Mouse (Mus musculus): ENCODE measurements at regions not wholly inside any gene's neighbourhood (a gene's known extent, or its start where the extent isn't known, plus 50 kb on each side); places are given as distances from the start of the nearest gene placed in this dataset.
A peak's percentile ranks its signal among the peaks of the same experiment; 100 is the strongest.

GRCm38 (mm10) chr3:128883636-128884195 lies 316.0 kb upstream of the Pitx2 start:
- dilution Hi-C loops (cut with MboI; ENCODE audit: extremely low pct_ligation_motif_present, extremely low pct_unique_long_range_greater_than_20kb, low sequenced_read_pairs): no loop called here
- no peak overlapping the region for H3K4me2 ChIP-seq (ENCODE audit: insufficient read depth, low read depth, poor library complexity, severe bottlenecking)
- in situ Hi-C loops (cut with MboI; ENCODE audit: low pct_ligation_motif_present, low pct_unique_long_range_greater_than_20kb, low sequenced_read_pairs): no loop called here

GRCm38 (mm10) chr3:128886678-128887077 lies 313.0 kb upstream of the Pitx2 start:
- H3K9me3 ChIP-seq (replicated peaks; ENCODE audit: low read length): peaks cover 31% of the 10 kb centered on the region
- H3K9ac ChIP-seq (ENCODE audit: insufficient read depth, low read depth): no peak overlapping the region
- in situ Hi-C loops (cut with MboI; ENCODE audit: low pct_ligation_motif_present, low pct_unique_long_range_greater_than_20kb, low sequenced_read_pairs): no loop called here
- no peaks in the 10 kb centered on the region for H3K79me2 ChIP-seq (replicated peaks; ENCODE audit: control insufficient read depth, extremely low read depth, insufficient read depth, poor library complexity, severe bottlenecking)
- H3K27me3 ChIP-seq (replicated peaks): no peaks in the 10 kb centered on the region
- H3K27ac ChIP-seq (ENCODE audit: insufficient read depth, low read depth): no peak overlapping the region
- H3K36me3 ChIP-seq (replicated peaks in 1 of 2; ENCODE audit: control insufficient read depth in 1 of 2, insufficient read depth in 1 of 2, low read length in 1 of 2): no peaks in the 10 kb centered on the region
- dilution Hi-C loops (cut with MboI; ENCODE audit: extremely low pct_ligation_motif_present, extremely low pct_unique_long_range_greater_than_20kb, low sequenced_read_pairs): no loop called here
- DNase-seq (ENCODE audit: extremely low read depth): no peak
- TF ChIP-seq E2F4 (IDR thresholded peaks at IDR 0.05; ENCODE audit: insufficient replicate concordance, low read depth, low read length): no peak
- no peak for TF ChIP-seq POLR2A (IDR thresholded peaks at IDR 0.05; ENCODE audit: low read depth, low read length)
- no peak for TF ChIP-seq ELF1 (IDR thresholded peaks at IDR 0.05; ENCODE audit: low read depth, low read length)
- no peak for TF ChIP-seq MEF2A (IDR thresholded peaks at IDR 0.05; ENCODE audit: borderline replicate concordance, low read depth, low read length)
- peak; percentile 5; the same call in 1 of the 2 replicates for TF ChIP-seq JUN (IDR thresholded peaks at IDR 0.05; ENCODE audit: insufficient read depth, low read depth, low read length)
- no peak for TF ChIP-seq ZNF384 (IDR thresholded peaks at IDR 0.05; ENCODE audit: low read depth, low read length)
- no peak for TF ChIP-seq NRF1 (IDR thresholded peaks at IDR 0.05; ENCODE audit: low read depth, low read length)
- TF ChIP-seq POLR2AphosphoS2 (IDR thresholded peaks at IDR 0.05; ENCODE audit: low read depth, low read length): no peak
- TF ChIP-seq PAX5 (IDR thresholded peaks at IDR 0.05; ENCODE audit: low read length): no peak
- TF ChIP-seq USF2 (conservative IDR thresholded peaks at IDR 0.05; ENCODE audit: low read depth, low read length): no peak
- no peak for TF ChIP-seq ZKSCAN1 (IDR thresholded peaks at IDR 0.05; ENCODE audit: borderline replicate concordance, low read depth, low read length)
- TF ChIP-seq TCF12 (IDR thresholded peaks at IDR 0.05; ENCODE audit: low read depth, low read length): no peak
- TF ChIP-seq IRF4 (IDR thresholded peaks at IDR 0.05; ENCODE audit: low read depth, low read length): peak; percentile 31; the same call in 1 of the 2 replicates
- H3K4me1 ChIP-seq (ENCODE audit: control insufficient read depth in 1 of 2, insufficient read depth in 2 of 2): no peaks in the 10 kb centered on the region
- H3K4me3 ChIP-seq (replicated peaks in 1 of 3; ENCODE audit: low read depth in 2 of 3, low read length in 2 of 3, poor library complexity in 1 of 3): no peak overlapping the region
- H3K4me2 ChIP-seq (ENCODE audit: insufficient read depth, low read depth, poor library complexity, severe bottlenecking): no peak overlapping the region

More at GRCm38 (mm10) chr3:128883636-128884195, 316.0 kb upstream of the Pitx2 start:
- Histone ChIP-seq H3K27me3 (replicated peaks) (no peaks in the 10 kb centered on the region), H3K9me3 (replicated peaks; ENCODE audit: low read length) (peaks cover 24% of the 10 kb centered on the region), H3K79me2 (replicated peaks; ENCODE audit: control insufficient read depth, extremely low read depth, insufficient read depth, poor library complexity, severe bottlenecking) (no peaks in the 10 kb centered on the region), H3K36me3 (replicated peaks in 1 of 2; ENCODE audit: control insufficient read depth in 1 of 2, insufficient read depth in 1 of 2, low read length in 1 of 2) (no peaks in the 10 kb centered on the region), H3K27ac (ENCODE audit: insufficient read depth, low read depth) (no peak overlapping the region), H3K9ac (ENCODE audit: insufficient read depth, low read depth) (no peak overlapping the region), H3K4me1 (ENCODE audit: control insufficient read depth in 1 of 2, insufficient read depth in 2 of 2) (no peaks in the 10 kb centered on the region), H3K4me3 (replicated peaks in 1 of 3; ENCODE audit: low read depth in 2 of 3, low read length in 2 of 3, poor library complexity in 1 of 3) (no peak overlapping the region)
- no peak for TF ChIP-seq CTCF (conservative IDR thresholded peaks at IDR 0.05 in 1 of 2, IDR thresholded peaks at IDR 0.05 in 1 of 2; ENCODE audit: low read depth in 2 of 2, low read length in 2 of 2)
- no peak for TF ChIP-seq USF2 (conservative IDR thresholded peaks at IDR 0.05; ENCODE audit: low read depth, low read length)
- TF ChIP-seq HCFC1 (IDR thresholded peaks at IDR 0.05; ENCODE audit: low read depth, low read length): no peak
- no peak for TF ChIP-seq KAT2A (IDR thresholded peaks at IDR 0.05; ENCODE audit: insufficient replicate concordance, low read length)
- no peak for TF ChIP-seq USF1 (IDR thresholded peaks at IDR 0.05; ENCODE audit: low read depth, low read length)
- TF ChIP-seq RAD21 (IDR thresholded peaks at IDR 0.05; ENCODE audit: low read depth, low read length): no peak
- TF ChIP-seq MXI1 (IDR thresholded peaks at IDR 0.05; ENCODE audit: low read depth, low read length): no peak
- no peak for TF ChIP-seq RCOR1 (conservative IDR thresholded peaks at IDR 0.05; ENCODE audit: low read depth, low read length)
- no peak for TF ChIP-seq MAZ (IDR thresholded peaks at IDR 0.05; ENCODE audit: low read depth, low read length)
- no peak for TF ChIP-seq ELF1 (IDR thresholded peaks at IDR 0.05; ENCODE audit: low read depth, low read length)
- no peak for TF ChIP-seq CHD2 (IDR thresholded peaks at IDR 0.05; ENCODE audit: low read length)
- no peak for TF ChIP-seq PAX5 (IDR thresholded peaks at IDR 0.05; ENCODE audit: low read length)
- TF ChIP-seq JUND (conservative IDR thresholded peaks at IDR 0.05; ENCODE audit: low read depth, low read length): no peak
- no peak for TF ChIP-seq GABPA (IDR thresholded peaks at IDR 0.05; ENCODE audit: insufficient replicate concordance, low read depth, low read length)
- no peak for TF ChIP-seq MAFK (IDR thresholded peaks at IDR 0.05; ENCODE audit: insufficient replicate concordance, low read length)
- TF ChIP-seq BHLHE40 (IDR thresholded peaks at IDR 0.05; ENCODE audit: low read depth, low read length): no peak
- no peak for TF ChIP-seq MAX (IDR thresholded peaks at IDR 0.05; ENCODE audit: low read length)
- no peak for TF ChIP-seq POLR2AphosphoS2 (IDR thresholded peaks at IDR 0.05; ENCODE audit: low read depth, low read length)
- no peak for TF ChIP-seq SMC3 (IDR thresholded peaks at IDR 0.05; ENCODE audit: low read depth, low read length)
- no peak for DNase-seq (ENCODE audit: extremely low read depth)

Data from CH12.LX (cell line).